Mouse (Mus musculus) forelimb bud, embryonic 11.5 days (tissue): ENCODE data around the gene Endod1.

ENCODE experiments used
- DNase-seq: peaks from one replicate; pipeline ENCODE4 v3.0.0-alpha.2; 2012; ENCODE audit warnings: low read depth, low spot score

Endod1 gene

DNA sequence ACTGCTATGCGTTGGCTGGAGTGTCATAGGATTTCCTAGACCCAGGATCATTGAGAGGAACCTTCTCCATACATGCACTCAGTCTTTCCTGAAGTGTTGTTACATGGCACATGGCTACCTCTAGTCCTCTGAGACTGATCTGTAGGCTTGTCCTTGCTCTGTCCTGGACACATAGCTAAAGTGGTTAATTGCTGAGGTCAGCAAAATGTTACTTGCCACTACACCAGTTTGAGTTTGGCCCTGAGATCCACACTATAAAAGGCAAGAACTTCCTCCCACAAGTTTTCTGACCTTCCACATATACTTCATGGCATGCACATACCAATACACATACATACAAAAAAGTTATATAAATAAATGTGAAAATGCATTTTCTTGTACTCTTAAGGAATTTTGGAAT is 64.7 kb downstream of the Endod1 start:
- DNase-seq = no peak

DNA sequence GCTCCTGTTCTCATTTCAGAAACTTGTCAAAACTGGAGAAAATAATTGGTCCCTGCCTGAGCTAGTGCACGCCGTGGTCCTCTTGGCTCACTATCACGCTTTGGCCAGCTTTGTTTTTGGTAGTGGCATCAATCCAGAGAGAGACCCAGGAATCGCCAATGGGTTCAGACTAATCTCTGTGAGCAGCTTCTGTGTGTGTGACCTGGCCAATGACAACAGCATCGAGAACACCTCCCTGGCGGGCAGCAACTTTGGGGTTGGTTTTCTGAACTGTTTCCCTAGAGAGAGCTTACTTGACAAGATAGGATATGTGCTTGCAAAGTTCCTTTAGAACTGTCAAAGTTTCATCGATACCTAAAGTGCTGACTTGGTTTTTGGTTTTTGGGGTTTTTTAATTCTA is 66.8 kb downstream of the Endod1 start:
- DNase-seq = no peak

DNA sequence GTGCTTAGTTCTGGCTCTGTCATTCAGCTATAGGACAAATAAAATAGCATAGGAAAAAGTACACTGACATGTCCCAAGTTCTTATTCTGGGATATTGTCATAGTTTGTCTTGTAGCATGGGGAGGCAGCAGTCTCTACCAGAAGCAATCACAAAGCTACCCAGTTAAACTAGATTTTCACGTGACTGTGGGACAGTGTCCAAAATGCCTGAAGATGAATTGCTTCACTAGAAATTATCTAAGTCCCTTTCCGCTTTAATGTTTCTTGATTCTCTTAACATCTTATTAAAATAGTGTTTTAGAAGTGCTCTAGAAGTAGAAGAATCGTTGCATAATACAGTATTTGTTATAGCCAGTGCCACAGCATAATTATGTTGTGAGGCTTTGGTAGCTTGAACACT is 67.3 kb downstream of the Endod1 start:
- no peak for DNase-seq

DNA sequence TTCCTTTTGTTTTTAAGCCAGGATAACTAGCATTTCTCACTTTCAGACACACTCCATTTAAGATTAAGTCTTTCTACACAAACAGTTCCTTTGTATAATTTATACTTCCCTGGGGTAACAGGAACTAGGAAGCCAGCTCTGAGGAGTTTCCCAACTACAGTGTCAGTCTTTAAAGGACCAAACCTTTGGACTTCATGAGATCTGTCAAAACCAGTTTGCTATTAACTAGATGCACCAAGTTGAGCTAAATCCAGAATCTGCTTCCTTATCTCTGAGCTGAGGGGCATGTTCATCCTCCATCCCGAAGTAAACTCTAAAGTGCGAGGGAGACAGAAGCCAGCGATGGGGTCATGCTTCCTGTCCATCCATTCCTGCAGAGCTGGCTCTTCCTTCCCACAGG is 74.0 kb downstream of the Endod1 start:
- DNase-seq = no peak

DNA sequence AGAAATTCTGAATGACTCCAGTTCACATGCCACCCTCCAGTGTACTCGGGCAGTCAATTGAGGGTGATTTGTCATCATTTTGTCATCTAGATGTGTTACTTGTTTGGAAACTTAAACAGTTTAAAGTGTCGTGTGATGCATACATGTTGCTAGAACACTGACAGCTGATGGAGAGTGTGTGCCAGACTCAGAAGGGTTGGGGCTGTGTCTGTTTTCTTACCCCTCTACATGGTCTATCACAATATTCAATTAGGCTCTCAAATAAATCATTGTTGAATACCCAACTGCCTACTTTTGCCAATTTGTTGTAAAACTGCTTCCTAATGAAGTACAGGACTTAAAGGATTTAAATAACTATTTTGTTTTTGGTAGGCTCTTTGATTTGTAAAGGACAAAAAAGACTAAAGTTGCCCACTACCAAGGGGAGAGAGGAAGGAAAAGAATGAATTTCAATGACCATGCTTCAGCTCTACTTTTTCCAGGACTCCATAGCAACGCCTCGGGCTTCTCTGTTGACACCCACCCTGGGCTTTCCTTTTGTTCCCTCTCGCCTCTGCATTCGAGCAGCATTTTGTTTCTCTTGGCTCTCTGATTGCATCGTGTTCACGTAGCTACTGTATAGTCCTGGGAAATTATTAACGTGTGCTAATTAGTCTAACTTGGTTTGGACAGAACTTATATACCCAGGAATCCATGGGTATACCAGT is 76.9 kb downstream of the Endod1 start:
- no peak for DNase-seq
